ENCODE assay signal across 10 mouse cellular contexts in the genomic region with DNA sequence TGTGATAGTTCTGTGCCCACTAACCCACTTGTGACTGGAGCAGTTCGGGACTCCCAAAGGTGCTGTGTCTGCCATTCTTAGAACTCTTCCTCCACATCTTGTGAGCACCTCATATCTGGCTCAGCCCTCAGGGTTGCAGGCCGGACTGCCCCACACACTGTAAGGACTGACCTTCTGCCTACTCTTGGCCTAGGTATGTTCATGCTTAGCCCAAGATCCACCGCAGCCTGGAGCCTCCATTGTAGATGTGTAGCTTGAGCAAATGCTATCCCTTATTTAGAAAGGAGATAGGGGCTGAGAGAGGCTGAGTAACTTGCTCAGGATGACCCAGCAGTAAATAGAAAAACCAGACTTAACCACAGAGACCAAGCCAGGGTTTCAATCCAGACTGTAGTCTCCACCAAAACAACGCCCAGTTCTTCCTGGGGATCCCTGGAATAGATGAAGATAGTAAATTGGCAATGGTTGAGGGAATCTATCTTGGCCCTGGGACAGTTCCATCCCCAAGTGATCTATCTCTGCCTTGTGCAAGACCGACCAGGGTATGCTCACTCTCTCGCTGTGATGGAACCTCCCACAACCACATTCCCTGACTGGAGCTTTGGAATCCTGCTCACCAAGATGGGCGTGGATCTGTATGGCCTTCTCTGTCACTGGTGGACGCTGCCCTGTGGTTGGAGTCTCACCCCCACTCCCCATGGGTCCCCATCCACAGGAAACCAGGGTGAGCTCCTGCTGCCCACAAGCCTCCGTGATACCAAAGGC.
DNase-seq lines count a peak whose midpoint lies in the region; ATAC-seq lines count a peak whose summit lies in the region.
"Had no signal": no experiment of that assay in that cellular context is flagged by ENCODE, and none has a peak within 500 bp of the region (broad histone marks: within the 10 kb centered on the region; RNA-seq: fewer than 3 reads in every experiment).

No protein-coding gene starts in this region.

- H3K27me3 ChIP-seq in kidney, embryonic 16.5 days (ENCODE audit: insufficient read depth, low read length): no peaks in the 10 kb centered on the region
- no peaks in the 10 kb centered on the region for H3K27me3 ChIP-seq in heart, embryonic 14.5 days (ENCODE audit: control insufficient read depth, insufficient read depth, low read length)
- H3K27me3 ChIP-seq: hindbrain, embryonic 15.5 days had no signal

- ATAC-seq in kidney, embryonic 16.5 days (ENCODE audit: low FRiP score, low TSS enrichment): no peak
- ATAC-seq in heart, embryonic 14.5 days (ENCODE audit: insufficient number of reproducible peaks, insufficient read depth, low FRiP score, low read depth): no peak
- no peak for ATAC-seq in activated CD4-positive, CD25-positive, alpha-beta regulatory T cell, adult 4 months

- peak overlapping the region; percentile 51; the same call in 1 of the 2 replicates for H3K27ac ChIP-seq in kidney, embryonic 16.5 days (ENCODE audit: low read length)
- peak overlapping the region; percentile 64 to 72; a peak in 3 of 4 replicates for H3K27ac ChIP-seq in heart, embryonic 14.5 days (replicated peaks in 1 of 2; ENCODE audit: control insufficient read depth in 1 of 2, insufficient read depth in 1 of 2, low read depth in 2 of 2, low read length in 2 of 2)
- H3K27ac ChIP-seq: hindbrain, embryonic 15.5 days had no signal

- H3K4me1 ChIP-seq in kidney, embryonic 16.5 days (ENCODE audit: insufficient read depth, low read length): peaks cover 38% of the 10 kb centered on the region
- peaks cover 34 to 66% of the 10 kb centered on the region in 2 experiments for H3K4me1 ChIP-seq in heart, embryonic 14.5 days (ENCODE audit: control insufficient read depth in 2 of 2, insufficient read depth in 2 of 2, low read length in 2 of 2)

- peaks cover 18% of the 10 kb centered on the region for H3K36me3 ChIP-seq in kidney, embryonic 16.5 days (ENCODE audit: insufficient read depth, low read length)
- peaks cover 30% of the 10 kb centered on the region for H3K36me3 ChIP-seq in heart, embryonic 14.5 days (ENCODE audit: control insufficient read depth, insufficient read depth, low read length)
- H3K36me3 ChIP-seq: hindbrain, embryonic 15.5 days had no signal

- no peak overlapping the region for H3K4me3 ChIP-seq in kidney, embryonic 16.5 days (ENCODE audit: low read length)
- H3K4me3 ChIP-seq in heart, embryonic 14.5 days (ENCODE audit: control insufficient read depth in 1 of 2, insufficient read depth in 1 of 2, low read depth in 1 of 2, low read length in 2 of 2): no peak overlapping the region
- H3K4me3 ChIP-seq: hindbrain, embryonic 15.5 days had no signal

- no peak overlapping the region for H3K4me2 ChIP-seq in kidney, embryonic 16.5 days (replicated peaks; ENCODE audit: low read depth, low read length)
- H3K4me2 ChIP-seq in heart, embryonic 14.5 days (ENCODE audit: low read length): no peak overlapping the region
- H3K4me2 ChIP-seq: hindbrain, embryonic 15.5 days had no signal

- DNase-seq in adrenal gland, adult 2 months: peak; percentile 74
- DNase-seq in adrenal gland, postnatal 10 days: no peak
- DNase-seq in kidney, postnatal 4 days: no peak
- DNase-seq in lung, postnatal 10 days: peak; percentile 34
- no peak for DNase-seq in thymus, postnatal 4 days
- DNase-seq: right cerebral cortex, postnatal 25 days had no signal

- H3K9ac ChIP-seq in kidney, embryonic 16.5 days (replicated peaks; ENCODE audit: low read length): no peak overlapping the region
- no peak overlapping the region for H3K9ac ChIP-seq in heart, embryonic 14.5 days (ENCODE audit: low read length)
- H3K9ac ChIP-seq: hindbrain, embryonic 15.5 days had no signal

- H3K9me3 ChIP-seq in kidney, embryonic 16.5 days (ENCODE audit: low read length): no peaks in the 10 kb centered on the region
- no peaks in the 10 kb centered on the region for H3K9me3 ChIP-seq in heart, embryonic 14.5 days (ENCODE audit: control insufficient read depth, low read length)
- H3K9me3 ChIP-seq: hindbrain, embryonic 15.5 days had no signal

- WGBS in kidney, embryonic 16.5 days: 71% methylated on average over 9 of the region's 9 CpGs
- 63% methylated on average over 9 of the region's 9 CpGs for WGBS in heart, embryonic 14.5 days

Comparison
In these comparisons a context has a peak if more than half of its experiments do, and no peak if none do; other contexts are left out.
1. DNase-seq: peak in adrenal gland, adult 2 months (single experiment) and lung, postnatal 10 days (single experiment); none in adrenal gland, postnatal 10 days (single experiment), kidney, postnatal 4 days (0 of 2) and thymus, postnatal 4 days (single experiment).